Comparison of ENCODE assay signal across 10 mouse cellular contexts in genomic region chr11:4803951-4804350, GRCm38 (mm10). TPM values are rescaled to one million over a fixed set of nuclear protein-coding genes. Genes with fewer than 3 reads are reported as not detected.
DNase-seq lines count a peak whose midpoint lies in the region; ATAC-seq lines count a peak whose summit lies in the region.
"Had no signal": no experiment of that assay in that cellular context is flagged by ENCODE, and none has a peak within 500 bp of the region (broad histone marks: within the 10 kb centered on the region; RNA-seq: fewer than 3 reads in every experiment).

No protein-coding gene starts in this region.

- H3K27me3 ChIP-seq in midbrain, embryonic 14.5 days (ENCODE audit: control insufficient read depth, insufficient read depth, low read length) = no peaks in the 10 kb centered on the region
- H3K27me3 ChIP-seq in midbrain, embryonic 11.5 days (ENCODE audit: control insufficient read depth, insufficient read depth, low read length) = no peaks in the 10 kb centered on the region
- no peaks in the 10 kb centered on the region for H3K27me3 ChIP-seq in heart, embryonic 15.5 days
- H3K27me3 ChIP-seq: midbrain, embryonic 15.5 days had no signal

- peak overlapping the region; percentile 17; the same call in 1 of the 2 replicates for H3K27ac ChIP-seq in midbrain, embryonic 14.5 days (replicated peaks; ENCODE audit: low read depth, low read length)
- H3K27ac ChIP-seq in midbrain, embryonic 11.5 days (ENCODE audit: low read depth, low read length) = no peak overlapping the region
- H3K27ac ChIP-seq in heart, embryonic 15.5 days = peak overlapping the region; percentile 2; the same call in 1 of the 2 replicates

- 45% methylated on average over 7 of the region's 7 CpGs for WGBS in midbrain, embryonic 14.5 days
- 63% methylated on average over 7 of the region's 7 CpGs for WGBS in midbrain, embryonic 11.5 days
- WGBS in heart, embryonic 15.5 days = 27% methylated on average over 7 of the region's 7 CpGs

- H3K36me3 ChIP-seq in midbrain, embryonic 14.5 days (ENCODE audit: control insufficient read depth, insufficient read depth, low read length) = peaks cover 19% of the 10 kb centered on the region
- H3K36me3 ChIP-seq in midbrain, embryonic 11.5 days (ENCODE audit: control insufficient read depth, insufficient read depth, low read length) = peaks cover 2% of the 10 kb centered on the region; the same call in 1 of the 2 replicates
- peaks cover 14% of the 10 kb centered on the region for H3K36me3 ChIP-seq in heart, embryonic 15.5 days
- H3K36me3 ChIP-seq: midbrain, embryonic 15.5 days had no signal

- H3K9me3 ChIP-seq in midbrain, embryonic 14.5 days (ENCODE audit: control insufficient read depth, low read length) = no peaks in the 10 kb centered on the region
- no peaks in the 10 kb centered on the region for H3K9me3 ChIP-seq in midbrain, embryonic 11.5 days (ENCODE audit: control insufficient read depth, low read length)
- H3K9me3 ChIP-seq in heart, embryonic 15.5 days (replicated peaks) = no peaks in the 10 kb centered on the region
- H3K9me3 ChIP-seq: G1E; midbrain, embryonic 15.5 days had no signal

- H3K4me1 ChIP-seq in midbrain, embryonic 14.5 days (ENCODE audit: control insufficient read depth, insufficient read depth, low read length) = no peaks in the 10 kb centered on the region
- no peaks in the 10 kb centered on the region for H3K4me1 ChIP-seq in midbrain, embryonic 11.5 days (ENCODE audit: control insufficient read depth, insufficient read depth, low read length)
- H3K4me1 ChIP-seq in heart, embryonic 15.5 days (replicated peaks) = peaks cover 14% of the 10 kb centered on the region; the same call in 1 of the 2 replicates

- no peak overlapping the region for H3K9ac ChIP-seq in midbrain, embryonic 14.5 days (replicated peaks; ENCODE audit: low read length)
- H3K9ac ChIP-seq in midbrain, embryonic 11.5 days (ENCODE audit: low read length) = no peak overlapping the region
- H3K9ac ChIP-seq in heart, embryonic 15.5 days = no peak overlapping the region
- H3K9ac ChIP-seq: midbrain, embryonic 15.5 days had no signal

- peak; percentile 12 to 13 for DNase-seq in cerebellum, postnatal 14 days
- no peak for DNase-seq in cerebellum, adult 9-10 months
- peak; percentile 47 for DNase-seq in midbrain, embryonic 14.5 days
- no peak for DNase-seq in midbrain, embryonic 11.5 days (ENCODE audit: low spot score, missing footprints)
- DNase-seq in thymus, postnatal 25 days = peak; percentile 31
- no peak for DNase-seq in left cerebral cortex, adult 8-10 months (ENCODE audit: low spot score in 2 of 2)
- DNase-seq in yolk sac, embryonic 10.5 days (ENCODE audit: low spot score) = no peak

- H3K4me3 ChIP-seq in midbrain, embryonic 14.5 days (replicated peaks; ENCODE audit: low read depth, low read length) = no peak overlapping the region
- no peak overlapping the region for H3K4me3 ChIP-seq in midbrain, embryonic 11.5 days (ENCODE audit: low read depth, low read length)
- no peak overlapping the region for H3K4me3 ChIP-seq in heart, embryonic 15.5 days
- H3K4me3 ChIP-seq: midbrain, embryonic 15.5 days had no signal

- H3K4me2 ChIP-seq in midbrain, embryonic 14.5 days (ENCODE audit: low read length) = no peak overlapping the region
- H3K4me2 ChIP-seq in midbrain, embryonic 11.5 days = no peak overlapping the region
- no peak overlapping the region for H3K4me2 ChIP-seq in heart, embryonic 15.5 days
- H3K4me2 ChIP-seq: midbrain, embryonic 15.5 days had no signal

- no peak for ATAC-seq in midbrain, embryonic 14.5 days (ENCODE audit: low FRiP score, low TSS enrichment)
- no peak for ATAC-seq in midbrain, embryonic 11.5 days (ENCODE audit: low FRiP score)
- ATAC-seq in heart, embryonic 15.5 days (replicated peaks; ENCODE audit: insufficient number of reproducible peaks, insufficient read depth, low FRiP score, low read depth) = no peak
- ATAC-seq: midbrain, embryonic 15.5 days had no signal

RNA-seq across cellular contexts. Expression of gene Nf2, which starts 45.4 kb away (rescaled TPM):
- 49.3 and 64.0 TPM in 2 replicates for polyA plus RNA-seq in midbrain, embryonic 14.5 days (2014; fragmentation: Nextera tagmentation; extraction: Ambion mirVana)
- polyA plus RNA-seq in midbrain, embryonic 11.5 days (2014; fragmentation: Nextera tagmentation; extraction: Ambion mirVana) = 46.9 and 51.0 TPM in 2 replicates
- polyA plus RNA-seq in heart, embryonic 15.5 days (2015; fragmentation: Nextera tagmentation; extraction: Ambion mirVana) = 39.3 and 43.8 TPM in 2 replicates
- 10 to 100 TPM; 70.7 to 72.2 (median 71.5) TPM for total RNA-seq in left cerebral cortex, adult 8-10 months (2022)

RNA-seq across cellular contexts. Expression of gene Cabp7, which starts 57.4 kb away (rescaled TPM):
- 1.3 and 2.7 TPM in 2 replicates for polyA plus RNA-seq in midbrain, embryonic 14.5 days (2014; fragmentation: Nextera tagmentation; extraction: Ambion mirVana)
- 0.15 and 0.33 TPM in 2 replicates for polyA plus RNA-seq in midbrain, embryonic 11.5 days (2014; fragmentation: Nextera tagmentation; extraction: Ambion mirVana)
- 0.05 and 0.09 TPM in 2 replicates for polyA plus RNA-seq in heart, embryonic 15.5 days (2015; fragmentation: Nextera tagmentation; extraction: Ambion mirVana)
- 10 to 100 TPM; 23.9 to 30.2 (median 24.9) TPM for total RNA-seq in left cerebral cortex, adult 8-10 months (2022)
- total RNA-seq: G1E had no signal
- polyA plus RNA-seq: G1E had no signal

Comparison
In these comparisons a context has a peak if more than half of its experiments do, and no peak if none do; other contexts are left out.
1. DNase-seq: peak in cerebellum, postnatal 14 days (2 of 2), midbrain, embryonic 14.5 days (single experiment) and thymus, postnatal 25 days (single experiment); none in cerebellum, adult 9-10 months (single experiment), midbrain, embryonic 11.5 days (single experiment), left cerebral cortex, adult 8-10 months (0 of 2) and yolk sac, embryonic 10.5 days (single experiment).